Mouse (Mus musculus) heart, embryonic 16.5 days (tissue): ENCODE measurements at regions not wholly inside any gene's neighbourhood (a gene's known extent, or its start where the extent isn't known, plus 50 kb on each side); places are given as distances from the start of the nearest gene placed in this dataset.

Source experiments
- ATAC-seq: fragments of 200-750 bp; cut with Nextera tagmentation; replicated peaks from 2 replicates; pipeline ENCODE4 v1.8.0; 2017; ENCODE audit warnings: moderate number of reproducible peaks; ENCODE audit not compliant: insufficient read depth, low FRiP score; ENCODE audit errors: extremely low read depth
- H3K27ac ChIP-seq: fragments of 300-500 bp; sonication (generic); 2 replicates; pipeline ENCODE4 v1.5.1; 2014; ENCODE audit warnings: mild to moderate bottlenecking, low read length, control low read depth, moderate library complexity
- H3K27me3 ChIP-seq: fragments of 300-500 bp; sonication (generic); 2 replicates; pipeline ENCODE4 v1.6.1; 2014; ENCODE audit warnings: low read length, mixed read lengths; ENCODE audit not compliant: control insufficient read depth, insufficient read depth
- H3K36me3 ChIP-seq: fragments of 300-500 bp; sonication (generic); 2 replicates; pipeline ENCODE4 v1.6.1; 2014; ENCODE audit not compliant: control insufficient read depth, insufficient read depth
- H3K4me1 ChIP-seq: fragments of 300-500 bp; sonication (generic); 2 replicates; pipeline ENCODE4 v1.6.1; 2014; ENCODE audit warnings: low read length, mixed read lengths; ENCODE audit not compliant: control insufficient read depth, insufficient read depth
- H3K4me2 ChIP-seq: fragments of 300-500 bp; sonication (generic); 2 replicates; pipeline ENCODE4 v1.6.1; 2014; ENCODE audit warnings: low read depth, mild to moderate bottlenecking, control low read depth, low read length
- H3K4me3 ChIP-seq: fragments of 300-500 bp; sonication (generic); 2 replicates; pipeline ENCODE4 v1.5.1; 2014; ENCODE audit warnings: mild to moderate bottlenecking, control low read depth, low read length
- H3K9ac ChIP-seq: fragments of 300-500 bp; sonication (generic); 2 replicates; pipeline ENCODE4 v1.6.1; 2014; ENCODE audit warnings: low read length, control low read depth
- H3K9me3 ChIP-seq: fragments of 300-500 bp; sonication (generic); replicated peaks from 2 replicates; pipeline ENCODE4 v1.6.1; 2016; ENCODE audit warnings: low read length; ENCODE audit not compliant: control insufficient read depth
- WGBS: fragments of 180-500 bp; shearing (Covaris S2); extraction: QIAGEN DNeasy Blood & Tissue Kit; methylation state at CpG from one replicate; pipeline ENCODE4 v1.1.7; 2014; 5-methylcytosine and 5-hydroxymethylcytosine counted together

DNA sequence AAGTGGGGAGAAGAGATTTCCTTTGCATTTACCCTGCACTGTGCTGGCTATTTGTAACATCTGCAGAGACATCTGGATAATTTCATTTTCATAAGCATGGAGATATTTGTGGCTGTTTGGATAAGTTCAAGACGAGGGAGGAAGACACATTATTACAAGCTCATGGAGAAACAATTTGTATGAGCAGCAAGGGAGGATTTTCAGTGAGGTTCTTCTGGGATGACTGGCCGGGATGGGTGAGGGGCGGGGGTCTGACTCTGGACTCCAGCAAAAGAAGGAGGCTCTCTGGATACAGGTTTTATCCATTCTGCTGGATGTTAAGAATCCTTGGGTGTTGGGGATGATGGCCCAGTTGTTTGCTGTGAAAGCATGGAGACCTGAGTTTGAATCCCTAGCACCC lies 246.5 kb upstream of the 9630041A04Rik start:
- no peaks in the 10 kb centered on the region for H3K36me3 ChIP-seq

DNA sequence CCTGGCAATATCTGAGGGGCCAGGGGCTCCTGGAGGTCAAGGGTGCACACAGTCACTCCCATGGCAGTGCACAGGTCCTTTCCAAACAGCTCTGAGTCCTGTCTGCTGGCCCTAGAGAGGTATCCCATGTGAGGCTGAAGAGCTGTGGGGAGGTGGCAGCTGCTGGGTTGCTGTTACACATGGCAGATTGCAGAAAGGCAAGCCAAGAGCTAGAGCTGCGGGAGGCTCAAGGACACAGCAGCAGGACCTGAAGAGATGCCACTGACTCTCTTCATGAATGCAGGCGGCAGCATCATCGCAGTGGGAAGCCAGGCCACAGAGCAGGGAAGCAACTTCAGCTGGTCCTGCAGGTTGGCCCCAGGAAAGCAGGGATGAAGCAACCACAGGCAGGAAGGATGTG lies 247.7 kb upstream of the 9630041A04Rik start:
- no peak overlapping the region for H3K9ac ChIP-seq
- H3K27ac ChIP-seq, result no peak overlapping the region
- H3K27me3 ChIP-seq, result no peaks in the 10 kb centered on the region; the same call in 1 of the 2 replicates
- no peak overlapping the region for H3K4me2 ChIP-seq
- H3K9me3 ChIP-seq, result no peaks in the 10 kb centered on the region
- no peaks in the 10 kb centered on the region for H3K4me1 ChIP-seq
- no peak for ATAC-seq
- H3K36me3 ChIP-seq, result no peaks in the 10 kb centered on the region
- 55% methylated on average over 3 of the region's 3 CpGs for WGBS
- H3K4me3 ChIP-seq, result no peak overlapping the region

More for the DNA sequence above, 246.5 kb upstream of the 9630041A04Rik start:
- no peak overlapping the region for H3K27ac ChIP-seq
- H3K4me1 ChIP-seq, result no peaks in the 10 kb centered on the region
- no peak overlapping the region for H3K4me3 ChIP-seq
- H3K9me3 ChIP-seq, result no peaks in the 10 kb centered on the region
- H3K9ac ChIP-seq, result no peak overlapping the region
- WGBS, result 76% methylated on average over 3 of the region's 3 CpGs
- H3K27me3 ChIP-seq, result no peaks in the 10 kb centered on the region; the same call in 1 of the 2 replicates
- no peak for ATAC-seq
- H3K4me2 ChIP-seq, result no peak overlapping the region

DNA sequence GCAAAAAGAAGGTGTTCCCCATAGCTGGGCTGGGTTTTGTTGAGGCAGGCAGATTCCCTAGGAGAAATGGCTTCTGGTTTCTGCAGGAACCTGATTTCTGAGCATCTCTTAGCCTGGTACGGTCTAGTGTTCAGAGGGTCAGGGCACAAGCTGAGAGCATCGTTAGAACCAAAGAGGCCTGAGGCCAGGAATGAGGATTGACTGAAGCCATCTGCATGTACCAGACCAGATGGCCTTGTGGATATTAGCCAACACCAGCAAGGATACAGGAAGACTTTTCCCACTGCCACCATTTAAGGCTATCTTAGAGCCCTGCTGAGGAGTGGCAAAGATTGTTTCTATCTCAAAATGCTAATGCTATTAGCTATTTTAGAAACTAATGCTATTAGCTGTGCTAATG lies 248.2 kb upstream of the 9630041A04Rik start:
- Histone ChIP-seq H3K4me1 (no peaks in the 10 kb centered on the region), H3K27me3 (no peaks in the 10 kb centered on the region; the same call in 1 of the 2 replicates), H3K9me3 (no peaks in the 10 kb centered on the region), H3K9ac (no peak overlapping the region), H3K4me3 (no peak overlapping the region), H3K27ac (no peak overlapping the region), H3K4me2 (no peak overlapping the region), H3K36me3 (no peaks in the 10 kb centered on the region)
- 43% methylated on average over 2 of the region's 2 CpGs for WGBS
- ATAC-seq, result 0 out of 2 replicates have a peak, but pooled peaks have one; percentile 55

GRCm38 (mm10) chr9:101612971-101613370 lies 248.7 kb upstream of the 9630041A04Rik start:
- Histone ChIP-seq H3K4me1 (no peaks in the 10 kb centered on the region), H3K27ac (no peak overlapping the region), H3K9ac (no peak overlapping the region), H3K4me3 (no peak overlapping the region), H3K27me3 (no peaks in the 10 kb centered on the region), H3K36me3 (no peaks in the 10 kb centered on the region), H3K4me2 (no peak overlapping the region), H3K9me3 (no peaks in the 10 kb centered on the region)
- no peak for ATAC-seq
- 85% methylated on average over 5 of the region's 5 CpGs for WGBS

- H3K27ac ChIP-seq, result no peak overlapping the region
- no peak overlapping the region for H3K4me2 ChIP-seq
- H3K9me3 ChIP-seq, result no peaks in the 10 kb centered on the region
- 75% methylated on average over 4 of the region's 4 CpGs for WGBS
- no peak for ATAC-seq
- H3K27me3 ChIP-seq, result no peaks in the 10 kb centered on the region
- H3K9ac ChIP-seq, result no peak overlapping the region
- no peaks in the 10 kb centered on the region for H3K4me1 ChIP-seq
- no peaks in the 10 kb centered on the region for H3K36me3 ChIP-seq
- no peak overlapping the region for H3K4me3 ChIP-seq
Measured at GRCm38 (mm10) chr9:101612571-101612970, 249.1 kb upstream of the 9630041A04Rik start.

DNA sequence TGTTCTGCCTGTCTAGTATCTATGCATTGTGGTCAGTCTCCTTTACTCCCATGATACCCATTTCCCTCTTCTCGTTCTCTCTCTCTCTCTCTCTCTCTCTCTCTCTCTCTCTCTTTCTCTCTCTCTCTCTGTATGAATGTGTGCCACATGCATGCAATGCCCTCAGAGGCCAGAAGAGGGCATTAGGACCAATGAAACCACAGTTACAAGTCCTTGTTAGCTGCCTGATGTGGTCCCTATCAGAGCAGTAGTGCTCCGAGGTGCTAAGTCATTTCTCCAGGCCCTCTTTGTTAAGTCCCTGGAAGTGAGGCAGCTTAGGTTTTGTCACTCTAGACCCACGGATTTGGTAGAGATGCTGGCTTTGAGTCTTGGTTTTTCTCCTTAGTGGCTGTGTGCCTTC lies 250.2 kb upstream of the 9630041A04Rik start:
- WGBS, result 27% methylated on average over 3 of the region's 3 CpGs
- no peak overlapping the region for H3K4me2 ChIP-seq
- no peaks in the 10 kb centered on the region for H3K4me1 ChIP-seq

DNA sequence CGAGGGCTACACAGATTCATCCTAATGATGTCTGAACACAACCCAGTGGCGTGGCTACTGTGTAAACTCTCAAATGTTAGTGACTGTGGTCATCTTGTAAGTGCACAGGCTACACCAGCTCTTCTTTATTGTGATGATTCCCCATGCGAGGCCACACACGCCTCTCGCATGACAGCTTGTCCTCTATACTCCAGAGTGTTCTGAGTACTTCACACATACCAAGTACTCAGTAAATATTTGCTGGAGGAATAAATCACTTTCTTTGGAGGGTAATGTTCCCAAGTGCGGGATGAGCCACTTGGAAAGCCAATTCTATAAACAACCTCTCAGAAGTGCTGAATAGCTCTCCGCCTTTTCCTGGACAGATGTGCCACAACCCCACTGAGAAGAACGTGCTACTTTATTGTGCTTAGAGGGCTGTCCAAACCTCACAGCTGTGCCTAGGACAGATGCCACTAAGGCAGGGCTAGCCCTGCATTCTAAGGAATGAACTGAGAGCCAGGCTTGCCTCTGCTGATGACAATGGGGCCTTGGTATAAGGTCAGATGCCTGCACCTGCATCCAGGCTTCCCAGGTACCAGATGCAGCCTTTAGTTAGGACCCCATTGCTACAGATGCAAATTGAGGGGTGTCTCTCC lies 250.7 kb upstream of the 9630041A04Rik start:
- no peak overlapping the region for H3K27ac ChIP-seq
- no peak overlapping the region for H3K9ac ChIP-seq
- H3K4me3 ChIP-seq, result no peak overlapping the region
- no peaks in the 10 kb centered on the region for H3K9me3 ChIP-seq
- H3K4me1 ChIP-seq, result no peaks in the 10 kb centered on the region
- ATAC-seq, result no peak
- 68% methylated on average over 8 of the region's 8 CpGs for WGBS
- H3K4me2 ChIP-seq, result no peak overlapping the region
- H3K36me3 ChIP-seq, result no peaks in the 10 kb centered on the region
- no peaks in the 10 kb centered on the region for H3K27me3 ChIP-seq

More for the DNA sequence above, 250.2 kb upstream of the 9630041A04Rik start:
- H3K36me3 ChIP-seq, result no peaks in the 10 kb centered on the region
- H3K27ac ChIP-seq, result no peak overlapping the region
- ATAC-seq, result no peak
- no peak overlapping the region for H3K4me3 ChIP-seq
- H3K9me3 ChIP-seq, result no peaks in the 10 kb centered on the region
- no peaks in the 10 kb centered on the region for H3K27me3 ChIP-seq
- H3K9ac ChIP-seq, result no peak overlapping the region

- no peaks in the 10 kb centered on the region for H3K4me1 ChIP-seq
- H3K27ac ChIP-seq, result no peak overlapping the region
- ATAC-seq, result no peak
- no peaks in the 10 kb centered on the region for H3K9me3 ChIP-seq
- H3K4me3 ChIP-seq, result no peak overlapping the region
- WGBS, result 83% methylated on average over 4 of the region's 4 CpGs
- no peak overlapping the region for H3K9ac ChIP-seq
- no peaks in the 10 kb centered on the region for H3K36me3 ChIP-seq
- no peak overlapping the region for H3K4me2 ChIP-seq
- H3K27me3 ChIP-seq, result no peaks in the 10 kb centered on the region
Measured at GRCm38 (mm10) chr9:101610338-101610737, 251.3 kb upstream of the 9630041A04Rik start.

- ATAC-seq, result no peak
- H3K4me3 ChIP-seq, result no peak overlapping the region
Measured at GRCm38 (mm10) chr9:101602799-101603198, 258.8 kb upstream of the 9630041A04Rik start.

More at GRCm38 (mm10) chr9:101602799-101603198, 258.8 kb upstream of the 9630041A04Rik start:
- no peaks in the 10 kb centered on the region for H3K27me3 ChIP-seq
- H3K36me3 ChIP-seq, result no peaks in the 10 kb centered on the region
- no peak overlapping the region for H3K9ac ChIP-seq
- no peaks in the 10 kb centered on the region for H3K9me3 ChIP-seq
- no peak overlapping the region for H3K4me2 ChIP-seq
- 65% methylated on average over 6 of the region's 6 CpGs for WGBS
- no peaks in the 10 kb centered on the region for H3K4me1 ChIP-seq
- no peak overlapping the region for H3K27ac ChIP-seq
